Mouse (Mus musculus) cerebellum, postnatal 4 days (tissue): ENCODE measurements around the gene 9530053A07Rik.

ENCODE experiments used
- DNase-seq, 2 experiments: peaks; one replicate each; pipeline ENCODE4 v3.0.0; 2022; ENCODE audit warnings: low spot score in 2 of 2, mixed read lengths in 1 of 2

The 9530053A07Rik gene

GRCm38 (mm10) chr7:28169489-28170422 is 40.5 kb downstream of the 9530053A07Rik start, which contains the start of gene Fbl:
Fbl (plus strand) TSS chr7:28169710.
- DNase-seq, result peak; percentile 63 to 89

GRCm38 (mm10) chr7:28175358-28175757 is 46.1 kb downstream of the 9530053A07Rik start:
- DNase-seq, result no peak

GRCm38 (mm10) chr7:28179228-28179627 is 50.0 kb downstream of the 9530053A07Rik start, which contains the start of gene Dyrk1b:
Dyrk1b (plus strand) TSS chr7:28179469.
- peak; percentile 93 to 98 for DNase-seq

- DNase-seq, result peak; percentile 77 to 91
Observed at GRCm38 (mm10) chr7:28179741-28180377, 50.6 kb downstream of the 9530053A07Rik start.

GRCm38 (mm10) chr7:28180890-28181289 is 51.6 kb downstream of the 9530053A07Rik start:
- no peak for DNase-seq

- no peak for DNase-seq
Observed at GRCm38 (mm10) chr7:28181376-28181775, 52.1 kb downstream of the 9530053A07Rik start.

GRCm38 (mm10) chr7:28182320-28182719 is 53.1 kb downstream of the 9530053A07Rik start:
- DNase-seq, result no peak

- no peak for DNase-seq
Observed at GRCm38 (mm10) chr7:28185884-28186283, 56.6 kb downstream of the 9530053A07Rik start.

GRCm38 (mm10) chr7:28186631-28187030 is 57.4 kb downstream of the 9530053A07Rik start:
- DNase-seq, result no peak

- no peak for DNase-seq
Observed at GRCm38 (mm10) chr7:28191489-28191888, 62.2 kb downstream of the 9530053A07Rik start.

- no peak for DNase-seq
Observed at GRCm38 (mm10) chr7:28191903-28192302, 62.6 kb downstream of the 9530053A07Rik start.

- DNase-seq, result no peak
Observed at GRCm38 (mm10) chr7:28195414-28196098, 66.3 kb downstream of the 9530053A07Rik start.

GRCm38 (mm10) chr7:28196528-28196927 is 67.3 kb downstream of the 9530053A07Rik start:
- DNase-seq, result no peak

- DNase-seq, result no peak
Observed at GRCm38 (mm10) chr7:28199054-28199453, 69.8 kb downstream of the 9530053A07Rik start.

GRCm38 (mm10) chr7:28203207-28204108 is 74.2 kb downstream of the 9530053A07Rik start:
- peak in 1 of 2 experiments; percentile 11 for DNase-seq

- no peak for DNase-seq
Observed at GRCm38 (mm10) chr7:28206044-28206600, 76.9 kb downstream of the 9530053A07Rik start.

GRCm38 (mm10) chr7:28208396-28208987 is 79.2 kb downstream of the 9530053A07Rik start:
- DNase-seq, result peak in 1 of 2 experiments; percentile 7

GRCm38 (mm10) chr7:28208988-28209508 is 79.8 kb downstream of the 9530053A07Rik start:
- DNase-seq, result peak in 1 of 2 experiments; percentile 20

GRCm38 (mm10) chr7:28210731-28211130 is 81.5 kb downstream of the 9530053A07Rik start:
- DNase-seq, result no peak

GRCm38 (mm10) chr7:28214142-28214541 is 84.9 kb downstream of the 9530053A07Rik start:
- DNase-seq, result peak in 1 of 2 experiments; percentile 72
